Mouse (Mus musculus) hindbrain, embryonic 16.5 days (tissue): ENCODE results near the gene Gpr84. TPM values are rescaled to one million over a fixed set of nuclear protein-coding genes. Genes with fewer than 3 reads are reported as not detected.
"Not testable (repeated sequence)": the region's sequence is repeated elsewhere in the genome, so short reads cannot be mapped to it uniquely, and the experiment has no call there.

ENCODE experiments used
- ATAC-seq: fragments of 200-750 bp; cut with Nextera tagmentation; 2 replicates; pipeline ENCODE4 v1.8.0; 2017; ENCODE audit warnings: moderate TSS enrichment, moderate library complexity
- H3K27ac ChIP-seq: fragments of 300-500 bp; sonication (generic); 2 replicates; pipeline ENCODE4 v1.5.1; 2014; ENCODE audit warnings: low read depth, mild to moderate bottlenecking, control low read depth, low read length, moderate library complexity
- H3K27me3 ChIP-seq: fragments of 300-500 bp; sonication (generic); replicated peaks from 2 replicates; pipeline ENCODE4 v1.6.1; 2014; ENCODE audit warnings: low read length; ENCODE audit not compliant: control insufficient read depth, insufficient read depth
- H3K36me3 ChIP-seq: fragments of 300-500 bp; sonication (generic); 2 replicates; pipeline ENCODE4 v1.6.1; 2014; ENCODE audit warnings: mild to moderate bottlenecking, low read length, moderate library complexity, mixed read lengths; ENCODE audit not compliant: control insufficient read depth, insufficient read depth
- H3K4me1 ChIP-seq: fragments of 300-500 bp; sonication (generic); 2 replicates; pipeline ENCODE4 v1.6.1; 2014; ENCODE audit warnings: low read depth, low read length; ENCODE audit not compliant: control insufficient read depth, insufficient read depth
- H3K4me2 ChIP-seq: fragments of 300-500 bp; sonication (generic); 2 replicates; pipeline ENCODE4 v1.6.1; 2014; ENCODE audit warnings: mild to moderate bottlenecking, low read length, control low read depth, moderate library complexity
- H3K4me3 ChIP-seq: fragments of 300-500 bp; sonication (generic); 2 replicates; pipeline ENCODE4 v1.5.1; 2014; ENCODE audit warnings: mild to moderate bottlenecking, low read length, control low read depth, moderate library complexity
- H3K9ac ChIP-seq: fragments of 300-500 bp; sonication (generic); 2 replicates; pipeline ENCODE4 v1.6.1; 2014; ENCODE audit warnings: low read depth, mild to moderate bottlenecking, control low read depth, low read length, moderate library complexity
- H3K9me3 ChIP-seq: fragments of 300-500 bp; sonication (generic); 2 replicates; pipeline ENCODE4 v1.6.1; 2014; ENCODE audit warnings: mild to moderate bottlenecking, low read length, moderate library complexity; ENCODE audit not compliant: control insufficient read depth
- WGBS: fragments of 180-500 bp; shearing (Covaris S2); extraction: QIAGEN DNeasy Blood & Tissue Kit; methylation state at CpG from one replicate; pipeline ENCODE4 v1.1.7; 2014; 5-methylcytosine and 5-hydroxymethylcytosine counted together
- microRNA counts: library from miRNA; unstranded; fragments of <30 nt; microRNA quantifications from one replicate; lab custom pipeline; 2016
- microRNA-seq: library from miRNA; unstranded; fragments of <30 nt; microRNA quantifications from one replicate; pipeline ENCODE4, GENCODE M21; 2017
- polyA plus RNA-seq: library from polyadenylated mRNA; unstranded; fragments of >200 nt; fragmentation: Nextera tagmentation; extraction: Ambion mirVana; gene quantifications from 2 replicates; pipeline ENCODE4 v1.2.1, GENCODE M21; 2015

Gene Gpr84
- polyA plus RNA-seq, 1 experiment from 2014 or later = 0.34 TPM

DNA sequence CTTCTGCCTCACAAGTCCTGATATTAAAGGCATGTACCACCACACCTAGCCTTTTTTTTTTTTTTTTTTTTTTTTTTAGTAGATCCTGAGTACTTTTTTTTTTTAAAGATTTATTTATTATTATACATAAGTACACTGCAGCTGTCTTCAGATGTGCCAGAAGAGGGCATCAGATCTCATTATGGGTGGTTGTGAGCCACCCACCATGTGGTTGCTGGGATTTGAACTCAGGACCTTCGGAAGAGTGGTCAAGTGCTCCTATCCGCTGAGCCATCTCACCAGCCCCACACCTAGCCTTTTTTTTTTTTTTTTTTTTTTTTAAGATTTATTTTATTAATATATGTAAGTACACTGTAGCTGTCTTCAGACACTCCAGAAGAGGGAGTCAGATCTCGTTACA, 34.5 kb downstream of the Gpr84 start:
- ATAC-seq, H3K27me3 ChIP-seq, H3K4me3 ChIP-seq, H3K27ac ChIP-seq, H3K4me2 ChIP-seq, H3K36me3 ChIP-seq, H3K9me3 ChIP-seq, H3K9ac ChIP-seq: not testable (repeated sequence)
- WGBS = 90% methylated on average over 3 of the region's 3 CpGs
- H3K4me1 ChIP-seq = peaks cover 14% of the 10 kb centered on the region

DNA sequence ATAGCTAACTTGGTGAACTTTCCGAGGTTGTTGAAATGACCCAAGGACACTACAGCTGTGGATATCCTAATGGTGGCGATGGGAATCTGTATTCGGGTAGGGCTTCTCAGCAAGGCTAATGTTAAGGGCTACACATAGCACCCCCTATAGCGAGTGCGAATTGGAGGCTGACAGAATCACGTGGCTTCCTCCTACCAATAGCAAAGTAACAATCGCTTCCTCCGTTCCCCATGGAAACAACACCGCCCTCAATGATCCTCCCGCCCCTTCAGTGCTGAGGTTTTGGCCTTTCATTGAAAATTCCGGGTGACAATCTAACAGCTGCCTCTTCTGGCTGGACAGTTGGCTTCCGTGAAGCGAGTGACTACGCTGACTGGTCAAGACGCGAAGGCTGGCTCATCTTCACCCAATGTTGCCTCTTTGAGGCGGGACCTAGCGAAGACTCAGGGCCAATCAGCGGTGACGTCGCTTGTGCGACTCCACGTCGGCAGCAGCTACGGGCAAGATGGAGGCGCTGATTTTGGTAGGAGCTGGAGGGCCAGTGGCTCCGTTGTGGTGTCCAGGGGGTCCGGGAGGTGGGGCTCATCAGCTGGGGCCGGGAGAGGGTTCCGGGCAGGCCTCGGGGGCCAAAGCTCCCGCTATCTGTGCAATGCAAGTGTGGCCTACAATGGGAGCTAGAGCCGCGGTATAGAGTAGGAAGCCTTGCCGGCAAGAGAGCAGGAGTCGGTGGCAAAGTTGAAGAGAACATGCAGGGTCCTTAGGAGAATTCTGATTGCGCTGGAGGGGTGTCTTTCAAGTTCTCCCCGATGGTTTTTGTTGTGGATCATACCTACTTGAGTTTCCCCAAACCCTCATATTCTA, 37.8 kb downstream of the Gpr84 start, which contains the start of gene Copz1:
Gene Copz1, plus strand, starts transcription at position 296 of the 861 bp plus-strand sequence.
- Histone ChIP-seq H3K36me3 (no peaks in the 10 kb centered on the region), H3K27ac (peak within 1 kb of the TSS; percentile 54), H3K27me3 (no peaks in the 10 kb centered on the region), H3K9me3 (no peaks in the 10 kb centered on the region), H3K4me2 (peak within 1 kb of the TSS; percentile 79), H3K4me3 (peak within 1 kb of the TSS; percentile 58), H3K9ac (peak within 1 kb of the TSS; percentile 74), H3K4me1 (peaks cover 14% of the 10 kb centered on the region)
- peak; percentile 100 for ATAC-seq
- under 1% methylated on average over 38 of the region's 38 CpGs for WGBS

DNA sequence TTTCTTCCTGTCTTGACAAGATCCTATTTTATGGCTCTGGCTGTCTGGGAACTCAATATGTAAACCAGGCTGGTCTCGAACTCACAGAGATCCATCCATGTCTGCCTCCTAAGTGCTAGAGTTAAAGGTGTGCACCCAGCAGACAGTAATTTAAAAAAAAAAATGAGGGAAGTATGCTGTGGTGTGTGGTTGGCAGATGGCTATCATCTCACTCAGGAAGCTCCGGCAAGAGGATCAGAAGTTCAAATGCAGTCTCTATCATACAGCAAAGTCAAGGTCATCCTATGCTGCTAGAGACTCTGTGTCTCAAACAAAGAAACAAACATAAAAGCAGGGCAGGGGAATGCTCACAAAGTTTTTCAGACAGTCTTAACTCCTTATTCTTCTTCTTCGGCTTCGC, 41.5 kb downstream of the Gpr84 start:
- no peak overlapping the region for H3K4me3 ChIP-seq
- no peak overlapping the region for H3K9ac ChIP-seq
- 86% methylated on average over 4 of the region's 4 CpGs for WGBS
- H3K27me3 ChIP-seq = no peaks in the 10 kb centered on the region
- no peak for ATAC-seq
- H3K27ac ChIP-seq = no peak overlapping the region
- peaks cover 6% of the 10 kb centered on the region for H3K4me1 ChIP-seq
- H3K4me2 ChIP-seq = no peak overlapping the region
- no peaks in the 10 kb centered on the region for H3K9me3 ChIP-seq
- H3K36me3 ChIP-seq = no peaks in the 10 kb centered on the region

- Histone ChIP-seq H3K27ac (no peak overlapping the region), H3K4me2 (no peak overlapping the region), H3K9ac (no peak overlapping the region), H3K27me3 (no peaks in the 10 kb centered on the region), H3K4me1 (no peaks in the 10 kb centered on the region), H3K36me3 (no peaks in the 10 kb centered on the region), H3K9me3 (no peaks in the 10 kb centered on the region), H3K4me3 (no peak overlapping the region)
- WGBS = 89% methylated on average over 2 of the region's 2 CpGs
- ATAC-seq = no peak
Measured at GRCm38 (mm10) chr15:103264794-103265193, 45.6 kb downstream of the Gpr84 start.

DNA sequence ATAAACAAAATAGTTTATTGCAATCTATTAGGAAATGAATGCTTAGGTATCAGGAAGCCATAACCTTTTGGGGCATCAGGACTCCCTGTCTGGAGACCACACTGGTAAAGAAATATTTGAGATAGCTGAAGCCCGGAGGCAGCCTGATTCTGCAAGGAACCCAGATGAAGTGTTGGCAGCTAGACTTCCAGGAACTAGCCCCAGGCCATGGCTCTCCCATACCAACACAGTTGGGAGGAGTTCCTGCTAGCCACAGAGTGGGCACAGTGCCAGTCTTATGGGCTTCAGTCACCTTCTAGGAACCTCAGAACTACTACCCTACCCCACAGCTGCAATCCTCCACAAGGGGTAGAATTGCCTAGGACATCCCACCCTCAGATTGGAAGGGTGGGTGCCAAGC, 50.4 kb downstream of the Gpr84 start:
- Histone ChIP-seq H3K27ac (no peak overlapping the region), H3K4me2 (no peak overlapping the region), H3K4me3 (no peak overlapping the region), H3K36me3 (no peaks in the 10 kb centered on the region), H3K4me1 (peaks cover 5% of the 10 kb centered on the region), H3K27me3 (peaks cover 4% of the 10 kb centered on the region), H3K9ac (no peak overlapping the region), H3K9me3 (no peaks in the 10 kb centered on the region)
- ATAC-seq = no peak
- WGBS = 67% methylated on average over 1 of the region's 1 CpGs

GRCm38 (mm10) chr15:103259162-103259561, 51.2 kb downstream of the Gpr84 start:
- peaks cover 9% of the 10 kb centered on the region for H3K4me1 ChIP-seq
- no peak for ATAC-seq
- H3K9ac ChIP-seq = no peak overlapping the region
- H3K4me2 ChIP-seq = no peak overlapping the region
- H3K27me3 ChIP-seq = peaks cover 6% of the 10 kb centered on the region
- H3K36me3 ChIP-seq = no peaks in the 10 kb centered on the region
- no peaks in the 10 kb centered on the region for H3K9me3 ChIP-seq
- H3K4me3 ChIP-seq = no peak overlapping the region
- WGBS = 86% methylated on average over 5 of the region's 5 CpGs
- no peak overlapping the region for H3K27ac ChIP-seq

MicroRNAs encoded within 50 kb of the gene (microRNA counts, 519-probe panel; counts per million panel counts)
- microRNA mmu-miR-148b (lab: Ali Mortazavi, UCI) = 2,870 counts per million, percentile 77 among the panel's probes with 10 or more counts

Small RNAs within 50 kb of the gene (microRNA-seq; reads per million reads assigned to microRNA genes)
- gene Mir148b (207 reads per million, percentile 59 among the genes with 10 or more reads in this experiment), gene Mir6963 (not detected)

Other genes with a start within 250 kb of the Gpr84 start
- gene Smug1, start 143.5 kb downstream of the Gpr84 start, polyA plus RNA-seq = 25.1 and 29.1 TPM in 2 replicates
- gene Cbx5, start 70.8 kb downstream of the Gpr84 start, polyA plus RNA-seq = 120 and 124 TPM in 2 replicates
- 483 and 550 TPM in 2 replicates for gene Hnrnpa1, start 70.2 kb downstream of the Gpr84 start, polyA plus RNA-seq
- 0.65 and 0.69 TPM in 2 replicates for gene Nfe2, start 52.2 kb downstream of the Gpr84 start, polyA plus RNA-seq
- gene Copz1, start 37.9 kb downstream of the Gpr84 start, polyA plus RNA-seq = 207 and 209 TPM in 2 replicates
- 20.1 and 24.7 TPM in 2 replicates for gene Zfp385a, start 29.5 kb upstream of the Gpr84 start, polyA plus RNA-seq
- 6.3 and 8.6 TPM in 2 replicates for gene Itga5, start 56.2 kb upstream of the Gpr84 start, polyA plus RNA-seq
- 0.31 TPM in 1 of 2 replicates, not detected in the other for gene Gtsf1, start 119.9 kb upstream of the Gpr84 start, polyA plus RNA-seq
- 0.45 and 1.0 TPM in 2 replicates for gene Gtsf2, start 137.9 kb upstream of the Gpr84 start, polyA plus RNA-seq
- 1.7 and 1.9 TPM in 2 replicates for gene Nckap1l, start 143.2 kb upstream of the Gpr84 start, polyA plus RNA-seq
- gene Pde1b, start 192.4 kb upstream of the Gpr84 start, polyA plus RNA-seq = 89.3 and 91.0 TPM in 2 replicates
- gene Ppp1r1a, start 227.4 kb upstream of the Gpr84 start, polyA plus RNA-seq = 143 and 161 TPM in 2 replicates